Mouse (Mus musculus): ENCODE measurements around the gene Gm11042. TPM values are rescaled to one million over a fixed set of nuclear protein-coding genes. Genes with fewer than 3 reads are reported as not detected.

Gm11042 gene
- polyA plus RNA-seq (2012; rRNA removed): not detected in 2 replicates

GRCm38 (mm10) chr12:74316344-74316973 lies at the start of gene Gm11042:
TSS of gene Gm11042 (minus strand) at chr12:74316394.

